Mouse (Mus musculus) layer of hippocampus, adult 18-20 months (tissue): Measurements from ENCODE around the gene Hspa1l. TPM values are rescaled to one million over a fixed set of nuclear protein-coding genes. Genes with fewer than 3 reads are reported as not detected.
"Not testable (repeated sequence)": the region's sequence is repeated elsewhere in the genome, so short reads cannot be mapped to it uniquely, and the experiment has no call there.

Source experiments
- DNase-seq, 2 experiments: peaks; one replicate each; pipeline ENCODE4 v3.0.0; 2022; ENCODE audit warnings: low spot score in 2 of 2
- total RNA-seq, 2 experiments: library from RNA; stranded (reverse); gene quantifications; 2 replicates each; pipeline ENCODE4 v1.2.3; 2021

Hspa1l gene
- total RNA-seq, 2 experiments from 2014 or later: 0.12 to 0.48 TPM

DNA sequence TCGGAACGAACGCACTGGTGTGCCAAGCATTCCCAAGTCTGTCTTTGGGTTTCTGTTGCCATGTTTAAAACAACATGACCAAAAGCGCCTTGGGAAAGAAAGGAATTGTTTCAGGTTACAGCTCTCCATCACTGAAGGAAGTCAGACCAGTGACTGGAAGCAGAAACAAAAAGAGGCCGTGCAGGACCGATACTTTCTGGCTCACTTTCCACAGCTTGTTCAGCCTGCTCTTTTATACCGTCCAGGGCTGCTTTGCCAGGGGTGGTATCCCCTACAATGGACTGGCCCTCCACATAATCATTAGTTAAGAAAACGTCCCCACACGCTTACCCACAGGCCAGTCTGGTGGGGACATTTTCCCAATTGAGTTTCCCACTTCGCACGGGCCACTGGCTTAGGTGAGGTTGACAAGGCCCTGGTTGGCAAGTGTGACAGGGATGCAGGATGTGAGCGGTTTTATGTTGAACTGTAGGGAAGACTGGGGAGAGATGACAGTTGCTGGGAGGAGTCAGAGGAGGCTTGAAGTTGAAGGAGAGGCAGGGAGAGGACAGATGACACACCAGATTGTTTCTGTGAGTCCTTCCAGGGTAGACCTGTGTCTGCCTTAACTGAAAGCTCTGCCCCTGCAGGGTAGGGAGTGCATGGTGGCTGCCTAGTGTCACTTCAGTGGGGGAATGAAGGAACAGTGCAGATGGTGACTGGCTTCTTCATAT is 29.8 kb downstream of the Hspa1l start:
- no peak for DNase-seq

- DNase-seq: no peak
These were observed 30.7 kb downstream of the Hspa1l start for GRCm38 (mm10) chr17:35003022-35003838.

DNA sequence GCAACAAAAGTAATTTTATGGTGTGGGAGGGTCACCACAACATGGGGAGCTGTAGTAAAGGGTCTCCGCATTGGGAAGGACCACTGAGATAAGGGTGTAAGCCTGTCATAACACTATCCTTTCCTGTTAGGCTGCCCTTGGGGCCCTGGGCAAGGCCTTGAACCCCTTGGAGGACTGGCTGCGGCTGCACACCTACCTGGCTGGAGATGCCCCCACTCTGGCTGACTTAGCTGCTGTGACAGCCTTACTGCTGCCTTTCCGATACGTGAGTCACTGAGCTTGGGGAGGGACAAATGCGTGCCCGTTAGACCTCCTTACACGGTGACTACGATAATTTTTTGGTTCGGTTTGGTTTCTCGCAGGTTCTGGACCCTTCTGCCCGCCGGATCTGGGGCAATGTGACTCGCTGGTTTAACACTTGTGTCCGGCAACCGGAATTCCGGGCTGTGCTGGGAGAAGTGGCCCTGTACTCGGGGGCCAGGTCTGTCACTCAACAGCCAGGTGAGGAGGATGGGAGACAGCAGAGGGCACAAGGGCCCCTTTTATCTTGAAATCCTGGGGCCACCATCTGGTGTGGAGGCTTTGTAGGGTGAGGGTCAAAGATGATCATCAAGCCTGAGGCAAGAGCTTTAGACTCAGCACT is 31.7 kb downstream of the Hspa1l start:
- DNase-seq: no peak

- no peak for DNase-seq
These were observed 32.7 kb downstream of the Hspa1l start for GRCm38 (mm10) chr17:35005158-35005557.

- DNase-seq: not testable (repeated sequence)
These were observed 33.4 kb downstream of the Hspa1l start for GRCm38 (mm10) chr17:35005902-35006301.

GRCm38 (mm10) chr17:35007387-35007991 is 35.0 kb downstream of the Hspa1l start:
- no peak for DNase-seq

- DNase-seq: no peak
These were observed 37.1 kb downstream of the Hspa1l start for GRCm38 (mm10) chr17:35009586-35009985.

- no peak for DNase-seq
These were observed 38.9 kb downstream of the Hspa1l start for GRCm38 (mm10) chr17:35011440-35011839.

GRCm38 (mm10) chr17:35012430-35012829 is 39.9 kb downstream of the Hspa1l start:
- no peak for DNase-seq

- no peak for DNase-seq
These were observed 40.7 kb downstream of the Hspa1l start for GRCm38 (mm10) chr17:35013221-35013620.

GRCm38 (mm10) chr17:35015296-35015695 is 42.8 kb downstream of the Hspa1l start:
- no peak for DNase-seq

DNA sequence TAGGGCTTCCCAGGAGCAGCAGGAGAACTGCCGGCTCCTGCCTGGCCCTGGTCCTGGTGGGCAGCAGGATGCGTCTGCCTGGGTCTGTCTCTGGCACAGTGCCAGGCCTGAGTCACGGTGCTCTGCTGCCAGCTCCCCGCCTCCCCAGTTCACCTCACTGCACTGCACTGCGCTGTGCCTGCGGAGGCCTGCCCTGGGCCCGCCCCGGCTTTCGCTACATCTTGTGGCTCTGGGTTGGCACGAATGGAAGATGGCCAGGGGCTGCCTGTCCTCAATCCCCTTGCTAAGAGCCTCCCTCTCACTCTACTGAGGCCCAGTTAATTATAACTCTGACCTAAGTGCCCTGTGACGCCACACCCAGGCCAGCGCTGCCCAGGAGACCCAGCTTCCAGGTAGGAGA is 43.9 kb downstream of the Hspa1l start, which contains the start of gene Vwa7:
Gene Vwa7 (plus strand): TSS at position 204 of the 400 bp plus-strand sequence.
- DNase-seq: peak in 1 of 2 experiments; percentile 18

DNA sequence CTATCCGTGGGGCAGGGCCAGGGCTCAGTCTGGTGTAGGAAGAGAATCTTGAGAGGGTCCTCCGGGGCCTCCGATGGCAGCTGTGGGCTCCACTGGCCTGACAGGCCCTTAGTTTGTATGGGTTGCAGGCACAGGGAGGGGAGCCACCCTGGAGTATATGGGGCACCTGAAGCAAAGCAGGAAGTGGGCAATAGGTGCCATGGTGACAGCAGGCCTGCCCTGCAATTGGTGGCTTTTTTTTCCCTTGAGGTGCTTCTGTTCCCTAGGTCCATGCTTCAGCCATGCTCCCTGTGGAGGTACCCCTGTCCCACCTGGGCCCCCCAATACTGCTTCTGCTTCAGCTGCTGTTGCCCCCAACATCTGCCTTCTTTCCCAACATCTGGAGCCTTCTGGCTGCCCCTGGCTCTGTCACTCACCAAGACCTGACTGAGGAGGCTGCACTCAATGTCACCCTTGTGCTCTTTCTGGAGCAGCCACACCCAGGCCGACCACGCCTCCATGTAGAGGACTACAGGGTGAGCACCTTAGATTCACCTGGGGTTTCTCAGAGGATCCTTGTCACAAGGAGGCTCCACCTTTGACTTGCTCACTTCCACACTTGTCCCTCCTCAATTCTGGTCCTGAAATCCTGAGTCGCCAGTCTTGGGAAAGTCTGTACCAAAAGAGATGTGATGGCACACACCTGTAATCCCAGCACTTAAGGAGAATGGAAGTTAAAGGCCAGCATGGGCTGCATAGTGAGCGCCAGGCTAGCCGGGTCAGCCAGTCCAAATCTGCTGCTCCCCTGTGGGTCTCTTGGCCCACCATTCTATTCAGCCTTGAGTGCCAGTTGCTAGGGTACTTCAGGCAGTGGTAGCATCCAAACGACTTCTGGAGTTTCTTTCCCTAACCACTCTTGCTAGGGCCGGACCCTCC is 44.5 kb downstream of the Hspa1l start:
- no peak for DNase-seq

DNA sequence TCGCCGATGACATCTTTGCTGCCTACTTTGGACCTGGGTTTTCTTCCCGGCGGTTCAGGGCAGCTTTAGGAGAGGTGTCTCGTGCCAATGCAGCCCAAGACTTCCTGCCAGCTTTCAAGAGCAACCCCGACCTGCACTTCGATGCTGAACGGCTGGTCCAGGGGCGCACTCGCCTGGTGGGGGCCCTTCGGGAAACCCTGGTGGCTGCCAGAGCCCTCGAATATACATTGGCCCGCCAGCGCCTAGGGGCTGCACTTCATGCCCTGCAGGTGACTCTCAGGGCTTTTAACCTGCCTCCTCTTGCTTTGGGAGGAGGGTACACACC is 45.2 kb downstream of the Hspa1l start:
- DNase-seq: no peak

GRCm38 (mm10) chr17:35018171-35018570 is 45.7 kb downstream of the Hspa1l start:
- DNase-seq: no peak

DNA sequence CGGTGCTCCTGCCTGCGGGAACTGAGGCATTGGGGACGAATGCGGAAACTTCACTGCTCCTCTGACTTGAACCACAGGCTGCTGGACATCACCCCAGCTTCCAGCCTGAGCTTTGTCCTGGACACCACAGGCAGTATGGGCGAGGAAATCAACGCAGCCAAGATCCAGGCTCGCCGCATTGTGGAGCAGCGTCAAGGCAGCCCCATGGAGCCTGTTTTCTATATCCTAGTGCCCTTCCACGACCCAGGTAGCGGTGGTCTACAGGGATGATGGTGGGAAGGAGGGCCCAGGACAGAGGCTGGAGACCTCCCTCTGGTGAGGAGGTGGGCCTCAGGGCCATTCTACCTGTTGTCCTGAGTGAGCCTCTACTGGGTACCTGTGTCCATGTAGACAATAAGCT is 47.4 kb downstream of the Hspa1l start:
- no peak for DNase-seq

DNA sequence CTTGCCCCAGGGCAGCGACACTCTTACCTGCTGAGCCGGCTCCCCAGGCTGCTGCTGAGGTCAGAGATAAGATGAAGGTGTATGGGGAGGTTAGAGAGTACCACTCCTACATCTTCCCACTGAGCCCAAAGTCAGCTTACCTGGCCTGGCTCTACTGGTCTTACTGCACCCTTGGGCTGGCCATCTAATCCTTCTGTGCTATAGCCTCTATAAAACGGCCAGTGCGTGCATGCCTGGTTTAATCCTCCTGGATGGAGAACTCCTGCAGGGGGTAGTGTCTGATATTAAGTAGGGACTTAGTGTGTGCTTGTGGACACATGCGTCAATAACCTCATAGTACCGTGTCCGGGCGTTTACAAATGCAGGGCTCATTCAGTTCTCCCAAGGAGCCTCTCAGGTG is 48.0 kb downstream of the Hspa1l start:
- DNase-seq: no peak

- peak; percentile 71 to 92 for DNase-seq
These were observed 48.8 kb downstream of the Hspa1l start for GRCm38 (mm10) chr17:35021163-35021808.

GRCm38 (mm10) chr17:35021842-35022477 is 49.5 kb downstream of the Hspa1l start:
- no peak for DNase-seq
